Mouse (Mus musculus) liver, embryonic 11.5 days (tissue): ENCODE measurements around the gene Impdh2. TPM values are rescaled to one million over a fixed set of nuclear protein-coding genes. Genes with fewer than 3 reads are reported as not detected.

Source experiments
- ATAC-seq: fragments of 200-750 bp; cut with Nextera tagmentation; replicated peaks from 2 replicates; pipeline ENCODE4 v1.8.0; 2017; ENCODE audit warnings: moderate number of reproducible peaks, mild to moderate bottlenecking, moderate TSS enrichment, moderate library complexity; ENCODE audit not compliant: low FRiP score
- DNase-seq: peaks from one replicate; pipeline ENCODE4 v3.0.0-alpha.2; 2017; ENCODE audit warnings: low spot score
- H3K27ac ChIP-seq: fragments of 300-500 bp; sonication (generic); 2 replicates; pipeline ENCODE4 v1.5.1; 2014; ENCODE audit warnings: mild to moderate bottlenecking, low read depth, low read length, control low read depth
- H3K27me3 ChIP-seq: fragments of 300-500 bp; sonication (generic); replicated peaks from 2 replicates; pipeline ENCODE4 v1.6.1; 2014; ENCODE audit warnings: low read length, mixed read lengths; ENCODE audit not compliant: control insufficient read depth, insufficient read depth
- H3K36me3 ChIP-seq: fragments of 300-500 bp; sonication (generic); 2 replicates; pipeline ENCODE4 v1.6.1; 2014; ENCODE audit warnings: mild to moderate bottlenecking, low read length, moderate library complexity, mixed read lengths; ENCODE audit not compliant: control insufficient read depth, insufficient read depth
- H3K4me1 ChIP-seq: fragments of 300-500 bp; sonication (generic); replicated peaks from 2 replicates; pipeline ENCODE4 v1.6.1; 2014; ENCODE audit warnings: low read length, mixed read lengths; ENCODE audit not compliant: control insufficient read depth, insufficient read depth
- H3K4me2 ChIP-seq: fragments of 300-500 bp; sonication (generic); 2 replicates; pipeline ENCODE4 v1.6.1; 2014; ENCODE audit warnings: mild to moderate bottlenecking, control low read depth, moderate library complexity
- H3K4me3 ChIP-seq: fragments of 300-500 bp; sonication (generic); 2 replicates; pipeline ENCODE4 v1.5.1; 2014; ENCODE audit warnings: low read depth, low read length, control low read depth
- H3K9ac ChIP-seq: fragments of 300-500 bp; sonication (generic); 2 replicates; pipeline ENCODE4 v1.6.1; 2014; ENCODE audit warnings: low read depth, low read length, control low read depth
- H3K9me3 ChIP-seq: fragments of 300-500 bp; sonication (generic); 2 replicates; pipeline ENCODE4 v1.6.1; 2016; ENCODE audit warnings: low read length, inconsistent platforms, mixed read lengths; ENCODE audit not compliant: control insufficient read depth
- WGBS: fragments of 180-500 bp; shearing (Covaris S2); extraction: QIAGEN DNeasy Blood & Tissue Kit; methylation state at CpG from one replicate; pipeline ENCODE4 v1.1.7; 2014; 5-methylcytosine and 5-hydroxymethylcytosine counted together
- polyA plus RNA-seq: library from polyadenylated mRNA; unstranded; fragments of >200 nt; fragmentation: Nextera tagmentation; extraction: Ambion mirVana; gene quantifications from 2 replicates; pipeline ENCODE4 v1.2.1, GENCODE M21; 2014

Gene Impdh2
- 285 and 298 TPM in 2 replicates for polyA plus RNA-seq

GRCm38 (mm10) chr9:108560227-108560841 lies at the start of gene Impdh2:
Gene Impdh2 (plus strand): TSS chr9:108560286.
- ATAC-seq = peak; percentile 97
- Histone ChIP-seq H3K4me3 (peak within 1 kb of the TSS; percentile 80), H3K4me1 (peaks cover 20% of the 10 kb centered on the region), H3K27ac (peak within 1 kb of the TSS; percentile 70), H3K9me3 (no peaks in the 10 kb centered on the region), H3K36me3 (peaks cover 58% of the 10 kb centered on the region), H3K27me3 (no peaks in the 10 kb centered on the region), H3K4me2 (peak within 1 kb of the TSS; percentile 85), H3K9ac (peak within 1 kb of the TSS; percentile 87)
- under 1% methylated on average over 46 of the region's 53 CpGs for WGBS
- peak; percentile 93 for DNase-seq

- WGBS = 2% methylated on average over 55 of the region's 55 CpGs
- H3K36me3 ChIP-seq = peaks cover 31% of the 10 kb centered on the region
- peak within 1 kb of the TSS; percentile 99 for H3K27ac ChIP-seq
- no peaks in the 10 kb centered on the region for H3K27me3 ChIP-seq
- DNase-seq = peak; percentile 94
- H3K9me3 ChIP-seq = no peaks in the 10 kb centered on the region
- H3K9ac ChIP-seq = peak within 1 kb of the TSS; percentile 97
- peaks cover 24% of the 10 kb centered on the region for H3K4me1 ChIP-seq
- peak within 1 kb of the TSS; percentile 96 for H3K4me2 ChIP-seq
- peak; percentile 92 for ATAC-seq
- H3K4me3 ChIP-seq = peak within 1 kb of the TSS; percentile 95
Observed at GRCm38 (mm10) chr9:108516380-108517251, 43.5 kb upstream of the Impdh2 start, which contains the start of gene Qrich1. Gene Qrich1 (plus strand): TSS chr9:108516806.

GRCm38 (mm10) chr9:108517253-108517930 lies 42.7 kb upstream of the Impdh2 start:
- H3K27ac ChIP-seq = peak overlapping the region; percentile 99
- peaks cover 26% of the 10 kb centered on the region for H3K36me3 ChIP-seq
- ATAC-seq = peak; percentile 82
- H3K4me1 ChIP-seq = peaks cover 24% of the 10 kb centered on the region
- DNase-seq = peak; percentile 88
- H3K9ac ChIP-seq = peak overlapping the region; percentile 97
- peak overlapping the region; percentile 96 for H3K4me2 ChIP-seq
- H3K4me3 ChIP-seq = peak overlapping the region; percentile 95
- under 1% methylated on average over 80 of the region's 95 CpGs for WGBS
- H3K9me3 ChIP-seq = no peaks in the 10 kb centered on the region
- no peaks in the 10 kb centered on the region for H3K27me3 ChIP-seq

GRCm38 (mm10) chr9:108517931-108518332 lies 42.2 kb upstream of the Impdh2 start:
- peaks cover 21% of the 10 kb centered on the region for H3K36me3 ChIP-seq
- peak overlapping the region; percentile 99 for H3K27ac ChIP-seq
- H3K4me1 ChIP-seq = peaks cover 24% of the 10 kb centered on the region
- peak overlapping the region; percentile 97 for H3K9ac ChIP-seq
- DNase-seq (no peak), ATAC-seq (peak; percentile 16)
- H3K9me3 ChIP-seq = no peaks in the 10 kb centered on the region
- WGBS = 0% methylated on average over 13 of the region's 13 CpGs
- peak overlapping the region; percentile 95 for H3K4me3 ChIP-seq
- H3K4me2 ChIP-seq = peak overlapping the region; percentile 72
- no peaks in the 10 kb centered on the region for H3K27me3 ChIP-seq

DNA sequence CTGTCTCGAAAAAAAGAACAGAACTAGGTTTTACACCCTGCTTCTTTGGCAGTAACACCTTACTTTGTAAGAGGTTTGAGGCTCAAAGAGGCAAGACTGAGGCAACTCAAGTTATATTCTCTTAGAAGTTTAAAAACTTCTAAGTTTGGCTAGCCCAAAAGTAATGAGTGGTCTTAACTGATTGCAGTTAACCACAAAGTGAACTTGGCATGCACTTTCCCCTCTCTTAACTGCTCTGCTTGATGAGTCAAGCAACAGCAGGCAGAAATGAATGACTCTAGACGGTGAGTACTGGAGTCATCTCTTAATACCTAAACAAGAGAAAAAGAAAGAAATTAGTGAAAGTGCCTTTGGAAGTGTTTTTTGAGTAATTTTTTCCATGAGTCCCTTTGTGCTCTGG lies 38.5 kb upstream of the Impdh2 start:
- ATAC-seq (no peak), DNase-seq (no peak)
- peaks cover 14% of the 10 kb centered on the region for H3K4me1 ChIP-seq
- WGBS = 69% methylated on average over 2 of the region's 2 CpGs
- H3K9ac ChIP-seq = no peak overlapping the region
- no peak overlapping the region for H3K4me3 ChIP-seq
- peaks cover 5% of the 10 kb centered on the region; the same call in 1 of the 2 replicates for H3K36me3 ChIP-seq
- H3K9me3 ChIP-seq = no peaks in the 10 kb centered on the region
- H3K4me2 ChIP-seq = no peak overlapping the region
- no peak overlapping the region for H3K27ac ChIP-seq
- H3K27me3 ChIP-seq = no peaks in the 10 kb centered on the region

DNA sequence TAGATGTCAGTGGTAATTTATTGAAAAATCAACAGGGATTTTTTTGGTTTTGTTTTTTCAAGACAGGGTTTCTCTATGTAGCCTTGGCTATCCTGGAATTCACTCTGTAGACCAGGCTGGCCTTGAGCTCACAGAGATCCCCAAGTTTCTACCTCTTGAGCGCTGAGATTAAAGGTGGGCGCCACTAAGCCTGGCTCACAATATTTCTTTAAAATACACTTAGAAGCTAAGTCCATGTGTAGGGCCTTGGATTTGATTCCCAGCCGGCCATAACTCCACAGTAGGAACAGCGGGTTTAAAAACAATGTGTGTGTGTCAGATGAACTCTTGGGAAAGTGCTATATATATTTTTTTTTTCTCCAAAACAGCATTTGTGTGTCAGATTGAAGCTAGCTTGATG lies 36.7 kb upstream of the Impdh2 start:
- ATAC-seq (no peak), DNase-seq (no peak)
- Histone ChIP-seq H3K9me3 (no peaks in the 10 kb centered on the region), H3K36me3 (peaks cover 5% of the 10 kb centered on the region; the same call in 1 of the 2 replicates), H3K9ac (no peak overlapping the region), H3K27me3 (no peaks in the 10 kb centered on the region), H3K4me2 (no peak overlapping the region), H3K27ac (no peak overlapping the region), H3K4me3 (no peak overlapping the region), H3K4me1 (peaks cover 14% of the 10 kb centered on the region)
- 95% methylated on average over 4 of the region's 4 CpGs for WGBS

GRCm38 (mm10) chr9:108525400-108525799 lies 34.7 kb upstream of the Impdh2 start:
- WGBS = 83% methylated on average over 3 of the region's 3 CpGs
- no peaks in the 10 kb centered on the region for H3K9me3 ChIP-seq
- no peak overlapping the region for H3K4me3 ChIP-seq
- H3K27ac ChIP-seq = no peak overlapping the region
- DNase-seq (no peak), ATAC-seq (no peak)
- H3K4me1 ChIP-seq = no peaks in the 10 kb centered on the region
- no peak overlapping the region for H3K4me2 ChIP-seq
- no peak overlapping the region for H3K9ac ChIP-seq
- peaks cover 19% of the 10 kb centered on the region for H3K36me3 ChIP-seq
- H3K27me3 ChIP-seq = no peaks in the 10 kb centered on the region

- Histone ChIP-seq H3K9ac (no peak overlapping the region), H3K4me3 (no peak overlapping the region), H3K9me3 (no peaks in the 10 kb centered on the region), H3K4me2 (no peak overlapping the region), H3K27me3 (no peaks in the 10 kb centered on the region), H3K4me1 (no peaks in the 10 kb centered on the region), H3K27ac (no peak overlapping the region), H3K36me3 (peaks cover 51% of the 10 kb centered on the region)
- 97% methylated on average over 1 of the region's 1 CpGs for WGBS
- DNase-seq (no peak), ATAC-seq (no peak)
Observed at GRCm38 (mm10) chr9:108530954-108531353, 29.1 kb upstream of the Impdh2 start.
